Comparison of ENCODE assay signal across 25 mouse cellular contexts in genomic region chr7:43333899-43334298, GRCm38 (mm10). TPM values are rescaled to one million over a fixed set of nuclear protein-coding genes. Genes with fewer than 3 reads are reported as not detected.
DNase-seq lines count a peak whose midpoint lies in the region; ATAC-seq and TF ChIP-seq lines count a peak whose summit lies in the region.
"Had no signal": no experiment of that assay in that cellular context is flagged by ENCODE, and none has a peak within 500 bp of the region (broad histone marks: within the 10 kb centered on the region; RNA-seq: fewer than 3 reads in every experiment).

No protein-coding gene starts in this region.

- H3K9ac ChIP-seq in hindbrain, embryonic 15.5 days, result no peak overlapping the region
- no peak overlapping the region for H3K9ac ChIP-seq in hindbrain, embryonic 13.5 days
- H3K9ac ChIP-seq in ES-Bruce4 (ENCODE audit: low read depth, poor library complexity, severe bottlenecking), result no peak overlapping the region
- no peak overlapping the region for H3K9ac ChIP-seq in forebrain, postnatal 0 days
- H3K9ac ChIP-seq: heart, embryonic 13.5 days; hindbrain, embryonic 12.5 days; limb, embryonic 15.5 days; liver, embryonic 14.5 days; lung, embryonic 15.5 days; midbrain, embryonic 13.5 days; neural tube, embryonic 13.5 days had no signal

- no peak for TF ChIP-seq EP300 in ES-Bruce4 (IDR thresholded peaks at IDR 0.05; ENCODE audit: insufficient read depth, low read depth, low read length)

- H3K27ac ChIP-seq in hindbrain, embryonic 15.5 days (replicated peaks), result no peak overlapping the region
- H3K27ac ChIP-seq in hindbrain, embryonic 13.5 days, result no peak overlapping the region
- peak overlapping the region; percentile 50; the same call in 1 of the 2 replicates for H3K27ac ChIP-seq in ES-Bruce4 (ENCODE audit: insufficient read depth, low read length)
- H3K27ac ChIP-seq in forebrain, postnatal 0 days (ENCODE audit: low read depth, low read length), result no peak overlapping the region
- H3K27ac ChIP-seq: heart, adult 2 months; heart, embryonic 13.5 days; hindbrain, embryonic 12.5 days; limb, embryonic 15.5 days; liver, embryonic 14.5 days; lung, embryonic 15.5 days; midbrain, embryonic 13.5 days; neural tube, embryonic 13.5 days had no signal

- no peaks in the 10 kb centered on the region for H3K36me3 ChIP-seq in hindbrain, embryonic 15.5 days
- no peaks in the 10 kb centered on the region for H3K36me3 ChIP-seq in hindbrain, embryonic 13.5 days
- H3K36me3 ChIP-seq in ES-Bruce4 (ENCODE audit: control insufficient read depth, insufficient read depth, low read length, poor library complexity, severe bottlenecking), result no peaks in the 10 kb centered on the region
- H3K36me3 ChIP-seq in forebrain, postnatal 0 days (ENCODE audit: insufficient read depth), result no peaks in the 10 kb centered on the region
- H3K36me3 ChIP-seq: heart, embryonic 13.5 days; hindbrain, embryonic 12.5 days; limb, embryonic 15.5 days; lung, embryonic 15.5 days; midbrain, embryonic 13.5 days; neural tube, embryonic 13.5 days had no signal

- H3K9me3 ChIP-seq in hindbrain, embryonic 15.5 days, result 0 out of 2 replicates have a peak, but pooled peaks cover 4% of the 10 kb centered on the region
- no peaks in the 10 kb centered on the region for H3K9me3 ChIP-seq in hindbrain, embryonic 13.5 days
- H3K9me3 ChIP-seq in ES-Bruce4 (replicated peaks; ENCODE audit: control insufficient read depth, insufficient read depth, low read length, poor library complexity, severe bottlenecking), result no peaks in the 10 kb centered on the region
- no peaks in the 10 kb centered on the region for H3K9me3 ChIP-seq in forebrain, postnatal 0 days (ENCODE audit: low read length)
- H3K9me3 ChIP-seq: heart, embryonic 13.5 days; hindbrain, embryonic 12.5 days; limb, embryonic 15.5 days; lung, embryonic 15.5 days; megakaryocyte, embryonic 14.5 days; midbrain, embryonic 13.5 days; neural tube, embryonic 13.5 days had no signal

- ATAC-seq in hindbrain, embryonic 15.5 days (ENCODE audit: low FRiP score, low read depth), result peak; percentile 30; the same call in 1 of the 2 replicates
- ATAC-seq in hindbrain, embryonic 13.5 days (ENCODE audit: low FRiP score), result no peak
- no peak for ATAC-seq in forebrain, postnatal 0 days
- ATAC-seq: intestine, embryonic 16.5 days; midbrain, embryonic 13.5 days had no signal

- 58% methylated on average over 2 of the region's 2 CpGs for WGBS in hindbrain, embryonic 15.5 days
- WGBS in hindbrain, embryonic 13.5 days, result 71% methylated on average over 2 of the region's 2 CpGs
- 61% methylated on average over 2 of the region's 2 CpGs for WGBS in forebrain, postnatal 0 days

- TF ChIP-seq POLR2A in ES-Bruce4 (IDR thresholded peaks at IDR 0.05; ENCODE audit: insufficient read depth, low read length), result no peak

- H3K4me2 ChIP-seq in hindbrain, embryonic 15.5 days, result no peak overlapping the region
- no peak overlapping the region for H3K4me2 ChIP-seq in hindbrain, embryonic 13.5 days
- H3K4me2 ChIP-seq in forebrain, postnatal 0 days (ENCODE audit: low read depth), result no peak overlapping the region
- H3K4me2 ChIP-seq: heart, embryonic 13.5 days; hindbrain, embryonic 12.5 days; limb, embryonic 15.5 days; lung, embryonic 15.5 days; midbrain, embryonic 13.5 days; neural tube, embryonic 13.5 days had no signal

- TF ChIP-seq CTCF in ES-Bruce4 (IDR thresholded peaks at IDR 0.05; ENCODE audit: low read depth, low read length), result no peak
- TF ChIP-seq CTCF in forebrain, postnatal 0 days (IDR thresholded peaks at IDR 0.05; ENCODE audit: low read depth), result no peak

- no peaks in the 10 kb centered on the region for H3K4me1 ChIP-seq in hindbrain, embryonic 15.5 days (replicated peaks)
- no peaks in the 10 kb centered on the region for H3K4me1 ChIP-seq in hindbrain, embryonic 13.5 days (replicated peaks)
- peaks cover 8% of the 10 kb centered on the region for H3K4me1 ChIP-seq in ES-Bruce4 (ENCODE audit: control insufficient read depth, insufficient read depth, low read length)
- no peaks in the 10 kb centered on the region for H3K4me1 ChIP-seq in forebrain, postnatal 0 days (ENCODE audit: insufficient read depth)
- H3K4me1 ChIP-seq: heart, embryonic 13.5 days; hindbrain, embryonic 12.5 days; limb, embryonic 15.5 days; lung, embryonic 15.5 days; midbrain, embryonic 13.5 days; neural tube, embryonic 13.5 days had no signal

- H3K4me3 ChIP-seq in hindbrain, embryonic 15.5 days, result no peak overlapping the region
- H3K4me3 ChIP-seq in hindbrain, embryonic 13.5 days, result no peak overlapping the region
- H3K4me3 ChIP-seq in ES-Bruce4 (ENCODE audit: low read depth, low read length), result no peak overlapping the region
- no peak overlapping the region for H3K4me3 ChIP-seq in forebrain, postnatal 0 days (ENCODE audit: low read depth, low read length)
- H3K4me3 ChIP-seq: heart, adult 2 months; heart, embryonic 13.5 days; hindbrain, embryonic 12.5 days; limb, embryonic 15.5 days; lung, embryonic 15.5 days; megakaryocyte, embryonic 14.5 days; midbrain, embryonic 13.5 days; neural tube, embryonic 13.5 days had no signal

- peak; percentile 59 for DNase-seq in ES-CJ7 (ENCODE audit: low read depth, low spot score)
- peak; percentile 48 for DNase-seq in gastrocnemius, postnatal 25 days
- no peak for DNase-seq in forebrain, postnatal 0 days
- no peak for DNase-seq in ovary, postnatal 14 days (ENCODE audit: low spot score)
- DNase-seq: cerebellum, adult 11 months; layer of hippocampus, adult 9-11 months; thymus, postnatal 14 days had no signal

- no peaks in the 10 kb centered on the region for H3K27me3 ChIP-seq in hindbrain, embryonic 15.5 days
- no peaks in the 10 kb centered on the region for H3K27me3 ChIP-seq in hindbrain, embryonic 13.5 days
- H3K27me3 ChIP-seq in ES-Bruce4 (ENCODE audit: control insufficient read depth, insufficient read depth, low read length, poor library complexity, severe bottlenecking), result no peaks in the 10 kb centered on the region
- H3K27me3 ChIP-seq in forebrain, postnatal 0 days (ENCODE audit: insufficient read depth, low read length), result no peaks in the 10 kb centered on the region
- H3K27me3 ChIP-seq: heart, embryonic 13.5 days; hindbrain, embryonic 12.5 days; limb, embryonic 15.5 days; lung, embryonic 15.5 days; megakaryocyte, embryonic 14.5 days; midbrain, embryonic 13.5 days; neural tube, embryonic 13.5 days had no signal

RNA-seq across cellular contexts. Expression of gene Siglecf, which starts 17.2 kb away (rescaled TPM):
- 0.30 and 0.38 TPM in 2 replicates for polyA plus RNA-seq in hindbrain, embryonic 15.5 days (2015; fragmentation: Nextera tagmentation; extraction: Ambion mirVana)
- polyA plus RNA-seq in hindbrain, embryonic 13.5 days (2015; fragmentation: Nextera tagmentation; extraction: Ambion mirVana), result 0.08 and 0.21 TPM in 2 replicates
- polyA plus RNA-seq in ES-Bruce4 (2011; ENCODE audit: insufficient read depth, insufficient read length, low read depth, missing spikeins), result 0.93 and 1.3 TPM in 2 replicates
- not detected for total RNA-seq in gastrocnemius, postnatal 25 days (2021)
- total RNA-seq in forebrain, postnatal 0 days (2014; rRNA removed), result 0.08 TPM in 1 of 2 replicates, not detected in the other
- 0.16 and 0.25 TPM in 2 replicates for polyA plus RNA-seq in forebrain, postnatal 0 days (2015; fragmentation: Nextera tagmentation; extraction: Ambion mirVana)
- total RNA-seq: adrenal gland, adult 18-20 months; gastrocnemius, adult 8-10 months; heart, adult 2 months; heart, postnatal 14 days had no signal
- polyA plus RNA-seq: C2C12; heart, embryonic 13.5 days; hindbrain, embryonic 12.5 days; stomach, embryonic 14.5 days had no signal

RNA-seq across cellular contexts. Expression of gene Zfp715, which starts 20.8 kb away (rescaled TPM):
- 18.8 and 21.0 TPM in 2 replicates for polyA plus RNA-seq in hindbrain, embryonic 15.5 days (2015; fragmentation: Nextera tagmentation; extraction: Ambion mirVana)
- 17.9 and 18.3 TPM in 2 replicates for polyA plus RNA-seq in hindbrain, embryonic 13.5 days (2015; fragmentation: Nextera tagmentation; extraction: Ambion mirVana)
- 19.4 and 20.1 TPM in 2 replicates for polyA plus RNA-seq in ES-Bruce4 (2011; ENCODE audit: insufficient read depth, insufficient read length, low read depth, missing spikeins)
- total RNA-seq in gastrocnemius, postnatal 25 days (2021), result 1 to 10 TPM; 9.1 to 9.3 TPM
- 35.5 and 35.9 TPM in 2 replicates for total RNA-seq in forebrain, postnatal 0 days (2014; rRNA removed)
- polyA plus RNA-seq in forebrain, postnatal 0 days (2015; fragmentation: Nextera tagmentation; extraction: Ambion mirVana), result 14.5 and 17.3 TPM in 2 replicates

Comparison
In these comparisons a context has a peak if more than half of its experiments do, and no peak if none do; other contexts are left out.
1. DNase-seq: peak in ES-CJ7 (single experiment) and gastrocnemius, postnatal 25 days (single experiment); none in forebrain, postnatal 0 days (single experiment) and ovary, postnatal 14 days (single experiment).